Mouse (Mus musculus) left cerebral cortex, adult 18-20 months (tissue): ENCODE measurements at regions not wholly inside any gene's neighbourhood (a gene's known extent, or its start where the extent isn't known, plus 50 kb on each side); places are given as distances from the start of the nearest gene placed in this dataset.

Source experiments
- DNase-seq, 2 experiments: peaks; one replicate each; pipeline ENCODE4 v3.0.0; 2021 to 2022; ENCODE audit warnings: low spot score in 2 of 2, mixed read lengths in 1 of 2

DNA sequence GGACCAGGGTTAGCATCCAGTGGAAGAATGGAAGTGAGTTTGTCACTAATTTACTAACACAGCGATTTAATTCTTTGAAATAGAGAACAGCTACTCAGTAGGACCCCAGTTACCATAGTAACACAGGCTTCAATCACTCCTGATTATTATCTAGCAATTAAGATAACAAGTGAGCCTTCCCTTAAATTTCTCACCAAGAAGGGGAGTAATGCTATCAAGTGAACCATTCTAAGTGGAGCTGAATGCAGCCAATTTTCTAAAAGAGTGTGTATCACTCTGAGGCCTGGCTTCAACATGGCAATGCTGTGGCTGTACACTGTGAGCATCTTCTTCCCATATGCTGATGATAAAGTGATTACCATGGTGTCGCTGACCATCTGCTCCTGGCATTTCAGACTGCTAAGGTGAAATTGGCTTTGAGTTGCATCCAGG, 211.0 kb upstream of the Gm11042 start:
- DNase-seq, result no peak

DNA sequence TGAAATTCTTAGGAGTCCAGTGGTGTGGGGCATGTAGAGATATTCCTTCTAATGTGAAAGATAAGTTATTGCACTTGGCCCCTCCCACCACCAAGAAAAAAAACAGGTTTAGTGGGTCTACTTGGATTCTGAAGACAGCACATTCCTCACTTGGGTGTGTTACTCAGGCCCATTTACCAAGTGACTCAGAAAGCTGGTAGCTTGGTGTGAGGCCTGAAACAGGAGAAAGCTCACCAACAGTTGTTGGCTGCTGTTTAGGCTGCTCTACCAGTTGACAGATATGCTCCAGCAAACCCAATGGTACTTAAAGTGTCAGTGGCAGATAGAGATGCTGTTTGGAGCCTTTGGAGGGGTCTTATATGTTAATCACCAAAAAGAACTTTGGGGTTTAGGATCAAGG, 207.8 kb upstream of the Gm11042 start:
- no peak for DNase-seq

DNA sequence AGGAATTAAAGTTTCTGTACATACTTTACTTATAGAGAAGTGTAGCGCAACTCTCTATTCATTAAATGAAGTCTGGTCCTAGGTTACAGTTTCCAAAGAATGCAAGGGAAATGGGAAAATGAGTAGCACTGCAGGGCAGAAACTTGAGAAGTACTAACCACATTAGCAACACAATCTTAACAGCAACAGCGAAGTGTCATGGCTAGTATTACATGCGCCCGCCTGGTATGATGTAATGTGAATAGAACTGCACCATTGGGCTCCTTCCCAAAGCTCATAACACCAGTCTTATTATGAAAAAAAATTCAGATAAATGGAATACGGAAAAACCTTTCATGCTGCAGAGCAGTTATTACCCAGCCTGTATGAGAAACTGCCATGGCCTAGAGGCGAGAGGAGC, 201.8 kb upstream of the Gm11042 start:
- DNase-seq, result no peak

DNA sequence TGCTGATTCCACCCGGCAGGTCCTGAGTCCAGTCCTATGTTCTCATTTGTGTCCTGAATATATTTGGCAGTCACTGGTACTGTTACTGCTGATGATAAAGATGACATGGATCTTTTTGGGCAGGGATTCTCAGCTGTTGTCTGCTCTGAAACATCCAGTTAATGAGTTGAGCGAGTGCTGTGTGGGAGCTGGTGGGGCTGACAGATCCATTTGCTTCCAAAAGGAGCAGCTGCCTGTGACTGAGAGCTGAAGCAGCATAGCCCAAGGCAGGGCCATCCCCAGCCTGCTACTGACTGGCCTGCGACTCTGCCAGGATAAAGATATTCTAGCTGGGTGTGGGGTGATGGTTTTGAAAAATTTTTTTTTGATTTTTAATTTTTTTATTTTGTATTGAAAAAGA, 200.3 kb upstream of the Gm11042 start:
- peak; percentile 12 to 39 for DNase-seq

DNA sequence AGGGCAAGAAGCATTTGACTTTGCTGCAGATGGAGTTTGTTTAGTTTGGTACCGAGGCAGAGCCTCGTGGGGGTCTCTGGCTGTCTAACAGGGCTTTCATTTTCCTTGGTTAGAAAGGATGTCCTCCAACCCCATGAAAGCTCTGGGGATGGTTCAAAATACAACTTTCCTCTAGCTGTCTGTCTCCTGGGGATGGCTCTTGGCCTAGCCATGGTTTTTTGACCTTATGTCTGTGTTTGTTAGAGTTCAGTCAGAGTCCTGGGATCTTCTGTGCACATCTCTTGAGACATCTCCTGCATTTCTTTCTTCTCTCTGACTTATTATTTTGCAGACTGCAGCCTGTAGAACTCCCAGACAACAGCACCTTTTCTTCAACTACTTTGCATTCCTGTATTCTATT, 186.6 kb upstream of the Gm11042 start:
- no peak for DNase-seq

DNA sequence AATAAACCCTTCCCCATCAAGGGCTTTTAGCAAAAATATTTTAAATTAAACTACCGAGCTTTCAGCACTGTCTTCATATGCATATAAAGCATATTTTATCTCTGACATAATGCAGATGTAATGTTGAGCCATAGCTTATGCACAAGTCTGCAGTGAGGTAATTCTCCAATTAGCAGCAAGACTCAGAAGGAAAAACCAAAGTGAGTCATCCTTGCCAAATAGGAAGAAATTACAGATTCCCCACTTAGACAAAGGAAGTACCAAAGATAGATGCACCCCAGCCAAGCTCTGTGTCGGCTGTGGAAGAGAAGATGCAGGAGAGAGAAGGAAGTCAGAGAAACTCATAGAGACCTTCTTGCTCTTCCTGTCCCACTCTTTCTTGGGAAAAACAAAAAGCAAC, 161.4 kb upstream of the Gm11042 start:
- no peak for DNase-seq

DNA sequence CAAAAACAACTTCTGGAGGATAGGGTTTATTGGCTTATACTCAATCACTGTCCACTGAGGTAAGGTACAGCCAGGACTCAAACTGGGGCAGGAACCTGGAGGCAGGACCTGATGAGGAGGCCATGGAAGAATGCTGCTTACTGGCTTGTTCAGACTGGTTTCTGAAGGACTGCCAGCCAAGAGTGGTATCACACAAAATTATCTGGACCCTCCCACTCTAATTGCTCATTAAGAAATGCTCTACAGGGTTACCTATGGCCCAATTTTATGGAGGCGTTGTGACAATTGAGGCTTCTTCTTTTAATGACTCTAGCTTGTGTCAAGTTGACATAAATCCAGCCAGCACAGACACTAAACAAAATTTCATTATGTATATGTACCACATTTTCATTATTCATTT, 158.5 kb upstream of the Gm11042 start:
- DNase-seq, result no peak

DNA sequence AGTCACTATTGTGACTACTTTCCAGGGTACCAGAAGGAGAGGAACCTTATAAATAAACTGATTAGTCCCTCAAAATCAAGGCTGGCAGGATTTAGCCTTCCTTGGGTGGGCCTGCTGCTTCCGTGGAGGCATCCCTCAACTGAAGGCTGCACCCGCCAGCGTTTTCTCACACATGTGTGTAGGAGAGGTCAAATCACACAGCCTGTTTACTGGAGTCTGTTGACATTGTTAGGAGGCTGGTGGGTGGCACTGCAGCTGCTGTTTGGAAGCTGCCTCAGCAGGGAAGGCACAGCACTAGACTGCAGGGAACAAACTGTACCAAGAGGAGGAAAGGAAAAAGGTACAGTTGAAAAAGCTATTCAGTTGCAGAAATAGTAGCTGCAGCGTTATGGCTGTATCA, 142.3 kb upstream of the Gm11042 start:
- peak; percentile 40 to 68 for DNase-seq

DNA sequence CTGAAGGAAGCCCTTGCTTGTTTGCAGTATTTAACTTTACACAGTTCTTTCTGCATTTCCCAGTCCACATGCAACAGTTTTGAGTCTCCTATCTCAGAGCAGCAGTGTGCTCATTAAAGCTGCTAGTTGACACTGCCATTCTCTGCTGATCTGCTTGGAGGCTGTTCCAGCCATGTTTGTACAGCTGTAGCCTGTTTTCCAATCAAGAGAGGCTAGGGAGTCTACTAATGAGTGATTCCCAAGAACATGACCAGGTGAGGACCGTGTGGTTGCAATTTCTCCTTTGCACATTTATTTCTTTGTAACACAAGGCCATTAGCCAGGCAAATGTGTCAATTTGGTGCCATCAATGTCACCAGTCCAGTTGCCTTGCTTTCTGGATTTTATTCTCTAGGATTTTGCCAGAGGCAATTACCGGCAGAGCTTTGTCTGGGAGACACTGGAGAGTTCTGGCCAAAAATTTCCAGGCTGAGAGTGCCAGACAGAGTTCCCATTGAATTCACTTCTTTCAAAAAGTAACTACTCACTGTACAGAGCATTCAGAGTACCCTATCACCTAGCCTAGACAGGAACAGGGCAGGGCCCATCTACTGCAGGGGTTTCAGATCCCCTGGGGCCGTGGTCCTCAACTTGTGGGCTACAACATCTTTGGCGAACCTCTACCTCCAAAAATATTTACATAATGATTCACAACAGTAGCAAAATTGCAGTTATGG, 136.3 kb upstream of the Gm11042 start:
- DNase-seq, result no peak

DNA sequence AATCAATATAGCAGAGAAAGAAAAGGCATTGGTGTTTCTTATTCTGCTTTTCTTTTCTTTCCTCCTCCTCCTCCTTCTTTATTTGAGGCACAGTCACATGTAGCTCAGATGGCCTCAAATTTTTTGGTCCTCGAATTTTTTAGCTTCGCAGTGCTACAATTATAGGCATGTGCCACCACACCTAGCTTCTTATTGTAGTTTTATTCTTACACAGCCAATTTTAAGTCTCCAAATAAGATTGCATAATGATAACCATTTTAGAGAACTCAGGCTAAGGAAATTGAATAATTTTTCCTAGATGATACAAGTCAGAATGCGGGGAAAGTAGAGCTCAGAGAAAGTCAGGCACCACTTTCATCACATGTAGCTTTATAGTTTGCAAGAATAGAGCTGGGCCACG, 132.1 kb upstream of the Gm11042 start:
- DNase-seq, result no peak

DNA sequence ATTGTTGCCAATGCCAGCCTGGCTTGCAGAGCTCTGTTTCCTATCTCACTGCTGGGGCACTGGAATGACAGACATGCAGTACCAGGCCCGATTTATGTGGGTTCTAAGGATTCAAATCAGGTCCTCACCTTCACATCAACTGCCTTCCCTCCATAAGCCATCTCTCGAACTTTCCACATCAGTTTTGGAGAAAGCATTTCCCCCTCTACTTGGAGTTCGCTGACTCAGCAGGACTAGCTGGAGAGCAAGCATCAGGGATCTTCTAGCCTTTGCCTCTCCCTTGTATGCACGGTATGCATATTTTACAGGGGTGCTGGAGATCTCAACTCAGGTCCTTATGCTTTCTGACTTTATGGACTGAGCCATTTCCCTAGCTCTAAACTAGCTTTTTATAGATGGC, 118.7 kb upstream of the Gm11042 start:
- no peak for DNase-seq

DNA sequence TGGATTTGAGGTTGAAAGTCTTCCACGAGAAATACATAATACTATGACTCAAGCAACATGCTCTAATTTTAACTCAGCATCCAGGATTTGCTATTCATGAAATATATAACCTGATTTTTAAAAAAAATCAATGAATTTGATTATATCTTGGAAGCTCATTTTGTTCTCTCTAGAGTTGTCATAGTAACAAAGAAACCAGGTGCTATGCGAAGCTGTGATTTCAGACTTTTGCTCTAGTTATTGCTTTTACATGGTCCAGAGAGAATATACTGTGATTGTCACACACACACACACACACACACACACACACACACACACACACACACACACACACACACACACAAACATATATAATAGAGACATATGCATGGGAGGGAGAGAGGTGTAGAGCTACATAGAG, 98.5 kb upstream of the Gm11042 start:
- no peak for DNase-seq

DNA sequence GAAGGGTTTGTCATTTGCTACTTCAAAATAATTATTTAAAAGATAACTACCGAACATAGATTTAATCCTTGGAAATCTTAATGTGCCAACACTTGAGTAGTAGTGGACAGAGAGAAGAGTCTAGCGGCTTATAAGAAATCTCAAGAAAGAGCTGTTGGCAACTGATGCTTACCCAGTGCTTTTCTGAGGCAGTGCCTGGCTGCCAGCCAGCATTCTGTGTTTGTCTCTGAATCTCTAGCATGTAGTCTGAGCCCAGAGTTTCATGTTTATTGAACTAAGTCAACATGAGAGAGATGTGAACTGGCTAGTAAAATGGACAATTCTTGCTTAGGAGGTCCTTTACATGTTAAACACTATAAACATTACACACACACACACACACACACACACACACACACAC, 94.3 kb upstream of the Gm11042 start:
- no peak for DNase-seq

DNA sequence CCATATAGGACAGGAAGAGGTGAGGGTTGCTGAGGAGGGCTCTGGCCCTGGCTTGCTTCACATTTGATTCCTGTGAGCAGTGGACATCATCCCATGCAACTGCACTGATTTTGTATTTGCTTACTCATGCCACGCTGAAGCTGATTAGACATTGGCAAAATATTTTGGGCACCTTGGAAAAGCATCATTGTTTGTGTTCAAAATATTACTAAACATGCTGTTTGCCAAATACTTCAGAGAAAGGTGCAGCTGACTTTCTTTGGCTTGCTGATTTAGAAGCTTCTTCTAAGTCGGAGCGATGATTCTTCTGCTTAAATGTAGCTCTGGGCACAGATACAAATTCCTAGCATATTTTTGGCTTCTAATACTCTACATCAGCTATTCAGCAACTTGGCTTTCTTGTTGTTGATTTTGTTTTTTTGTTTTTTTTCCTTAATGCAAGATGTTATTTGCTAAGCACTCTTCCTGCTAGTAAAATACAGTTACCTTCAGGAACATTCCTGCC, 91.4 kb upstream of the Gm11042 start:
- no peak for DNase-seq

DNA sequence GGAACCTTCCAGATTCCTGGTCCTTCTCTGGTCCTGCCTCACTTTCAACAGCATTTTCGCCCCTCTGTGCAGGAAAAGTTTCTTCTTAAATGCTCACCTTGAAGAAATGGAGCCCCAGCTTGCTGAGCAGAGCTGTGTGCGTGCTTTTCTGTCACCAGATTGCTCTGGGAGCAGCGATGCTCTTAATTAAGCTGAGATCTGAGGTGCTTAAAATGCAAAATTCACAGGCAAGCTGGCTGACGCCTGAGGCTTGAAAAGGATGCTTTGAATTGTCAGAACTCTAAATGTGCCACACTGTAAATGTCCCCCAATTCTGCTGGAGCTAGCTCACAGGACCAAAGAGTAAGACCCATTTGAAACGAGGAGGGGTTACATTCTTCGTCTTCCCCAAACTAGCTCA, 73.6 kb upstream of the Gm11042 start:
- peak in 1 of 2 experiments; percentile 17 for DNase-seq
